Mouse (Mus musculus) lung, postnatal 0 days (tissue): ENCODE measurements around the gene Gadd45g.
A peak's percentile ranks its signal among the peaks of the same experiment; 100 is the strongest.

Experiments
- CTCF ChIP-seq: IDR thresholded peaks from 2 replicates; pipeline ENCODE4 v1.5.1; 2016; ENCODE audit warnings: antibody characterized with exemption, mild to moderate bottlenecking
- EP300 ChIP-seq: IDR thresholded peaks from 2 replicates; pipeline ENCODE4 v1.6.1; 2016; ENCODE audit warnings: antibody characterized with exemption, mild to moderate bottlenecking, control low read depth

DNA sequence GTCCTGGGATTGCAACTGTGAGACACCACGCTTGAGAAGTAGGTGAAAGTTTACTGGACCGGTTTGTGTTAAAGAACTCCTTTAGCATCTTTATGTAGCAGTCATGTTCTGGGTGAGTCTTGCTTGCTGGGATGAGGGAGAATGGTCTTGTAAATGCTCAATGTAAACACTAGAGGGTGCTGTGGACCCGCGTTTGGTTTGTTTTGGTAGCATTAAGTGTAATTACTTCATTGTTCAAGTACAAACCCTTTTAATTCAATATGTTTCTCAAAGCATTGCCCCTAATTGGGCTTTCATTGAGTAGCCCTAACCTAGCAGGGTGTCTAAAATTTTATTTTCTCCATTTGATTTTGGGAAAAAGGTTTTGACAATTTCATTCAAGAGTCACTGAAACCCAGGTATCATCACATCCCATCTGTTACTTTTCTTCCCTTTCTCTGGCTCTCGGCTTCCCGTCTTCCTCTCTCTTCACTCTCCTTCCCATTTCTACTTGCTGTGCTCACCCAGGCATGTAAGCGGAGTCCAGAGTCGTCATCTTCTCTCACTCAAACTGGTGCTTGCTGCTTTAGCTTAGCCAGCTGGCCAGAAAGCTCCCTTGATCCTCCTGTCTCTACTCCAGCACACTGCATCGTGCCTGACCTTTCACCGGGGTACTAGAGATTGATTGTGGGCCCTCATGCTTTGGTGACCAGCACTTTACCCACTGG is 15.6 kb upstream of the Gadd45g start:
- TF ChIP-seq CTCF (peak; percentile 80), EP300 (no peak)
